Mouse (Mus musculus): ENCODE results near the gene Abl1. TPM values are rescaled to one million over a fixed set of nuclear protein-coding genes. Genes with fewer than 3 reads are reported as not detected.

The Abl1 gene
- total RNA-seq, 4 experiments from 2014 or later, result 45.2 to 52.9 (median 46.9) TPM

- DNase-seq (ENCODE audit: low spot score in 2 of 2), result peak; percentile 83 to 85
Measured at GRCm38 (mm10) chr2:31822524-31823371, 134.6 kb downstream of the Abl1 start.

GRCm38 (mm10) chr2:31823933-31824730 is 136.0 kb downstream of the Abl1 start:
- peak; percentile 41 to 59 for DNase-seq (ENCODE audit: low spot score in 2 of 2)

- no peak for DNase-seq (ENCODE audit: low spot score in 2 of 2)
Measured at GRCm38 (mm10) chr2:31825469-31825911, 137.3 kb downstream of the Abl1 start.

GRCm38 (mm10) chr2:31826094-31827085 is 138.2 kb downstream of the Abl1 start:
- no peak for DNase-seq (ENCODE audit: low spot score in 2 of 2)

- DNase-seq (ENCODE audit: low spot score in 2 of 2), result peak; percentile 76 to 79
Measured at GRCm38 (mm10) chr2:31827877-31828276, 139.7 kb downstream of the Abl1 start.

GRCm38 (mm10) chr2:31828311-31828825 is 140.2 kb downstream of the Abl1 start:
- no peak for DNase-seq (ENCODE audit: low spot score in 2 of 2)

GRCm38 (mm10) chr2:31836091-31836490 is 147.9 kb downstream of the Abl1 start:
- DNase-seq (ENCODE audit: low spot score in 2 of 2), result no peak

- no peak for DNase-seq (ENCODE audit: low spot score in 2 of 2)
Measured at GRCm38 (mm10) chr2:31836985-31837384, 148.8 kb downstream of the Abl1 start.

GRCm38 (mm10) chr2:31838868-31839267 is 150.7 kb downstream of the Abl1 start:
- DNase-seq (ENCODE audit: low spot score in 2 of 2), result no peak

GRCm38 (mm10) chr2:31844729-31845136 is 156.6 kb downstream of the Abl1 start:
- no peak for DNase-seq (ENCODE audit: low spot score in 2 of 2)

- DNase-seq (ENCODE audit: low spot score in 2 of 2), result no peak
Measured at GRCm38 (mm10) chr2:31845512-31845895, 157.3 kb downstream of the Abl1 start.

GRCm38 (mm10) chr2:31845896-31846691 is 157.9 kb downstream of the Abl1 start, which contains the start of gene Fibcd1:
Fibcd1 (minus strand) TSS chr2:31846005.
- no peak for DNase-seq (ENCODE audit: low spot score in 2 of 2)

GRCm38 (mm10) chr2:31846692-31847660 is 158.8 kb downstream of the Abl1 start:
- DNase-seq (ENCODE audit: low spot score in 2 of 2), result no peak

- DNase-seq (ENCODE audit: low spot score in 2 of 2), result no peak
Measured at GRCm38 (mm10) chr2:31847908-31848307, 159.7 kb downstream of the Abl1 start.

- no peak for DNase-seq (ENCODE audit: low spot score in 2 of 2)
Measured at GRCm38 (mm10) chr2:31850141-31850540, 162.0 kb downstream of the Abl1 start.
